Mouse (Mus musculus): ENCODE measurements around the gene Pitpnc1. TPM values are rescaled to one million over a fixed set of nuclear protein-coding genes. Genes with fewer than 3 reads are reported as not detected.

The Pitpnc1 gene
- polyA plus RNA-seq, 1 experiment from 2014 or later = 36.7 TPM

- peaks cover 31% of the 10 kb centered on the region for H3K4me1 ChIP-seq (replicated peaks)
- ATAC-seq = no peak
- 63% methylated on average over 1 of the region's 1 CpGs for WGBS
- no peaks in the 10 kb centered on the region for H3K9me3 ChIP-seq
- H3K36me3 ChIP-seq = no peaks in the 10 kb centered on the region
- no peak overlapping the region for H3K27ac ChIP-seq
- H3K4me2 ChIP-seq (replicated peaks) = no peak overlapping the region
- H3K9ac ChIP-seq (replicated peaks) = no peak overlapping the region
- no peak overlapping the region for H3K4me3 ChIP-seq (replicated peaks)
- no peaks in the 10 kb centered on the region for H3K27me3 ChIP-seq
Observed at GRCm38 (mm10) chr11:107342432-107342831, 128.1 kb downstream of the Pitpnc1 start.

- Histone ChIP-seq H3K9me3 (no peaks in the 10 kb centered on the region), H3K4me3 (replicated peaks) (no peak overlapping the region), H3K4me2 (replicated peaks) (no peak overlapping the region), H3K9ac (replicated peaks) (no peak overlapping the region), H3K27me3 (no peaks in the 10 kb centered on the region), H3K4me1 (replicated peaks) (peaks cover 34% of the 10 kb centered on the region), H3K27ac (no peak overlapping the region), H3K36me3 (no peaks in the 10 kb centered on the region)
- WGBS = 44% methylated on average over 15 of the region's 15 CpGs
- ATAC-seq = peak; percentile 40; the same call in 1 of the 2 replicates
Observed at GRCm38 (mm10) chr11:107341293-107341692, 129.2 kb downstream of the Pitpnc1 start.

GRCm38 (mm10) chr11:107340793-107341192 is 129.7 kb downstream of the Pitpnc1 start:
- H3K36me3 ChIP-seq = no peaks in the 10 kb centered on the region
- H3K27ac ChIP-seq = no peak overlapping the region
- peaks cover 34% of the 10 kb centered on the region for H3K4me1 ChIP-seq (replicated peaks)
- no peaks in the 10 kb centered on the region for H3K9me3 ChIP-seq
- H3K9ac ChIP-seq (replicated peaks) = no peak overlapping the region
- no peak overlapping the region for H3K4me3 ChIP-seq (replicated peaks)
- ATAC-seq = no peak
- 14% methylated on average over 2 of the region's 2 CpGs for WGBS
- H3K27me3 ChIP-seq = no peaks in the 10 kb centered on the region
- H3K4me2 ChIP-seq (replicated peaks) = no peak overlapping the region

- 69% methylated on average over 7 of the region's 7 CpGs for WGBS
- Histone ChIP-seq H3K9ac (replicated peaks) (no peak overlapping the region), H3K4me3 (replicated peaks) (no peak overlapping the region), H3K4me2 (replicated peaks) (no peak overlapping the region), H3K36me3 (peaks cover 6% of the 10 kb centered on the region), H3K27me3 (no peaks in the 10 kb centered on the region), H3K9me3 (no peaks in the 10 kb centered on the region), H3K4me1 (replicated peaks) (peaks cover 34% of the 10 kb centered on the region), H3K27ac (no peak overlapping the region)
- peak; percentile 73 for ATAC-seq
Observed at GRCm38 (mm10) chr11:107339224-107339805, 131.2 kb downstream of the Pitpnc1 start.

- Histone ChIP-seq H3K27ac (no peak overlapping the region), H3K4me2 (replicated peaks) (no peak overlapping the region), H3K9me3 (no peaks in the 10 kb centered on the region), H3K9ac (replicated peaks) (no peak overlapping the region), H3K4me3 (replicated peaks) (no peak overlapping the region), H3K4me1 (replicated peaks) (peaks cover 34% of the 10 kb centered on the region), H3K27me3 (no peaks in the 10 kb centered on the region), H3K36me3 (peaks cover 11% of the 10 kb centered on the region)
- WGBS = 40% methylated on average over 18 of the region's 18 CpGs
- ATAC-seq = no peak
Observed at GRCm38 (mm10) chr11:107337391-107338148, 132.9 kb downstream of the Pitpnc1 start.

GRCm38 (mm10) chr11:107335756-107336155 is 134.7 kb downstream of the Pitpnc1 start:
- Histone ChIP-seq H3K9me3 (no peaks in the 10 kb centered on the region), H3K4me3 (replicated peaks) (no peak overlapping the region), H3K4me1 (replicated peaks) (peaks cover 26% of the 10 kb centered on the region), H3K9ac (replicated peaks) (no peak overlapping the region), H3K4me2 (replicated peaks) (no peak overlapping the region), H3K36me3 (peaks cover 14% of the 10 kb centered on the region), H3K27ac (no peak overlapping the region), H3K27me3 (no peaks in the 10 kb centered on the region)
- 72% methylated on average over 11 of the region's 11 CpGs for WGBS
- ATAC-seq = no peak

GRCm38 (mm10) chr11:107334849-107335484 is 135.5 kb downstream of the Pitpnc1 start:
- Histone ChIP-seq H3K36me3 (peaks cover 14% of the 10 kb centered on the region), H3K4me3 (replicated peaks) (no peak overlapping the region), H3K4me1 (replicated peaks) (peaks cover 24% of the 10 kb centered on the region), H3K9me3 (no peaks in the 10 kb centered on the region), H3K27ac (no peak overlapping the region), H3K27me3 (no peaks in the 10 kb centered on the region), H3K9ac (replicated peaks) (no peak overlapping the region), H3K4me2 (replicated peaks) (no peak overlapping the region)
- WGBS = 81% methylated on average over 15 of the region's 15 CpGs
- no peak for ATAC-seq

- no peaks in the 10 kb centered on the region for H3K9me3 ChIP-seq
- no peaks in the 10 kb centered on the region for H3K27me3 ChIP-seq
- no peak overlapping the region for H3K9ac ChIP-seq (replicated peaks)
- ATAC-seq = no peak
- H3K4me3 ChIP-seq (replicated peaks) = no peak overlapping the region
- WGBS = 96% methylated on average over 3 of the region's 3 CpGs
- no peak overlapping the region for H3K27ac ChIP-seq
- H3K36me3 ChIP-seq = peaks cover 14% of the 10 kb centered on the region
- peaks cover 8% of the 10 kb centered on the region for H3K4me1 ChIP-seq (replicated peaks)
- no peak overlapping the region for H3K4me2 ChIP-seq (replicated peaks)
Observed at GRCm38 (mm10) chr11:107332905-107333304, 137.6 kb downstream of the Pitpnc1 start.

GRCm38 (mm10) chr11:107332332-107332731 is 138.2 kb downstream of the Pitpnc1 start:
- Histone ChIP-seq H3K36me3 (peaks cover 14% of the 10 kb centered on the region), H3K9ac (replicated peaks) (no peak overlapping the region), H3K9me3 (no peaks in the 10 kb centered on the region), H3K4me1 (replicated peaks) (peaks cover 3% of the 10 kb centered on the region), H3K27me3 (no peaks in the 10 kb centered on the region), H3K4me3 (replicated peaks) (no peak overlapping the region), H3K27ac (no peak overlapping the region), H3K4me2 (replicated peaks) (no peak overlapping the region)
- 98% methylated on average over 13 of the region's 13 CpGs for WGBS
- no peak for ATAC-seq

GRCm38 (mm10) chr11:107331425-107331824 is 139.1 kb downstream of the Pitpnc1 start:
- Histone ChIP-seq H3K9me3 (no peaks in the 10 kb centered on the region), H3K9ac (replicated peaks) (no peak overlapping the region), H3K4me2 (replicated peaks) (no peak overlapping the region), H3K27me3 (no peaks in the 10 kb centered on the region), H3K27ac (no peak overlapping the region), H3K4me3 (replicated peaks) (no peak overlapping the region), H3K4me1 (replicated peaks) (peaks cover 1% of the 10 kb centered on the region), H3K36me3 (peaks cover 14% of the 10 kb centered on the region)
- 91% methylated on average over 2 of the region's 2 CpGs for WGBS
- ATAC-seq = no peak

- Histone ChIP-seq H3K4me3 (replicated peaks) (no peak overlapping the region), H3K27me3 (no peaks in the 10 kb centered on the region), H3K4me2 (replicated peaks) (no peak overlapping the region), H3K9me3 (no peaks in the 10 kb centered on the region), H3K4me1 (replicated peaks) (peaks cover 13% of the 10 kb centered on the region), H3K36me3 (peaks cover 1% of the 10 kb centered on the region; the same call in 1 of the 2 replicates), H3K27ac (no peak overlapping the region), H3K9ac (replicated peaks) (no peak overlapping the region)
- 86% methylated on average over 10 of the region's 10 CpGs for WGBS
- ATAC-seq = no peak
Observed at GRCm38 (mm10) chr11:107327326-107327725, 143.2 kb downstream of the Pitpnc1 start.

Data from midbrain, embryonic 13.5 days (tissue).